Mouse (Mus musculus) cerebellum, adult 9-11 months (tissue): ENCODE data around the gene Ppara.

Experiments used
- DNase-seq: peaks from one replicate; pipeline ENCODE4 v3.0.0; 2022

The Ppara gene

DNA sequence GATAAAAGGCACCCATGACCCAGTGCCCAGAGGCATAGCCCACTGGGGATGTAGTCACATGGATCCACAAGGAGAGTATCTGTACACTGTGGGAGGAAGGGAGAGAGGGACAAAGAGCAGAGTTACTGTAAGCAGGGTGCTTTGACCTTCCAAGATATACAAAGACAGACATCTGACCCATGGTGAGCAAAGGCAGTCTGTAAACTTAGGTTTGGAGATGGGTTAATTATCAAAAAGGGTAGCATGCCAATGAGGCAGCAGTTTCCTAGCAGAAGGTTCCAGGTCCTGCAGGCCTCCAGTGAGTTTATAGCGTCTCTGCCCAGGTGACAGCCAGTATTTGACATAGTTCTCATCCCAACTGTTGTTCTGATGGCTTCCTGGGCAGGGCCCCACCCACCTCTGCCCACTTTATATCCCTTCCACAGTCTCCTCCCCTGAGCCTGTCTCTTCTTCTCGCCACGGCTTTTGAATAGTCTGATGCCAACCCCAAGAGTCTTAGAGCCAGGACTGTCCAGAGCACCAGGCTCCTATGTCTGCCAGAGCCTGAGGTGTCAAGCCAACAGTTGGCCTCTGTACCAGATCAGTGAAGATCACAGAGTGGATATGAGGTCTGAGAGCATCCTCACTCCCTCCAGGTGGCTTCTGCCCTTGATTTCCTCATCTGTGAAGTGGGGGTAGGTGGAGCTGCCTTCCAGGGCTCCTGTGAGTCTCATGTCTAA is 2.7 kb upstream of the Ppara start:
- no peak for DNase-seq

DNA sequence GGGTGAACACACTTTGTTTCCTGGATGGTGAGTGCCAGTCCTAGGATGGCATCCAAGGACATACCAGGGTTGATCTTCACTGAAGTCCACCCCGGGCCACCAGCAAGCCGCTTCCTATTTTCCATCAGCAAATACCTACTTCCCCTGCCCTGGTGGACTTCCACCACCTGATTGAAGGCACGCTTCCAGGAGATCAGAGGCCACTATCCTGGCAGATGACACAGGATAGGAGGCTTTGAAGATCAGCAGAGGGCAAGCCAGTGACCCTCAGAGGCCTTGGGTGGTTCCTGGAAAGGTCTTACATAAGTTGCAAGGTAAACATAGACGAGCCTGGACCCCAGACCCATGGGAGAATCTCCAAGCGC is 2.2 kb upstream of the Ppara start:
- DNase-seq, result no peak

DNA sequence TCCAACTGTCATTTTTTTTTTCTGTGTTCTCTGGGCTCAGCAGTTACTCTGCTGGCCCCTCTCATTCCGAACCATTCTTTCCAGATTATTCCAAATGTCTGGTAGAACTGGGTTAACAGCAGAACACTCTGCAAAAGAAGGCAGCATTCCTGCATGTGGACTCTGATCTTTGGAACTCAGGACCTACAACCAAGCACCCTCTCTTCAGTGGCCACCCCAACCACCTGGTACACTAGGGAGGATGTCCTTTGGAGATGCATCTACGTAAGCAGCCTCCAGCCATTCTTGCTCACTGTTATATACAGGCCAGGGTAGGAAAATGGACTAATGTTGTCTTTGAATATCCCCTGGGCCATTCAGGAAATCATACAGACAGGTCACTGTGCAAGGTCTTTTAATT is 1.1 kb upstream of the Ppara start:
- DNase-seq, result no peak

DNA sequence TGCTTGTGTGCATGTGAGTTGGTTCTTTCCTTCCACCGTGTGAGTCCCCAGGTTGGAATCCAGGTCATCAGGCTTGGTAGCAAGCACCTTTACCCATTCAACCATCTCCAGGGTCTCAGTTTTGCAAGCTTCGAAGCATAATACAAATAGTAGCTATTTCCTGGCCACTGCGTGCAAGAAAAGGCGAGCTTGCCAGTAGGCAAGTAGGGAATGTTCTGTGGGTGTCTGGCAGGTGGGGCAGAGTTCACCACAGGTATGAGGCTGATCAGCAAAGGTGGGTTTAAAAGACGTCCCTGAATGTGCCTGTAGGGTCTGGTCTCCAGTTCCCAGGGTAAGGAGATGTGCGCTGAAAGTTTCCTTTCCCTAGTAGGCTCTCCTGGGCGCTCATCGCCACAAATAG is 635 bp upstream of the Ppara start:
- DNase-seq, result no peak

DNA sequence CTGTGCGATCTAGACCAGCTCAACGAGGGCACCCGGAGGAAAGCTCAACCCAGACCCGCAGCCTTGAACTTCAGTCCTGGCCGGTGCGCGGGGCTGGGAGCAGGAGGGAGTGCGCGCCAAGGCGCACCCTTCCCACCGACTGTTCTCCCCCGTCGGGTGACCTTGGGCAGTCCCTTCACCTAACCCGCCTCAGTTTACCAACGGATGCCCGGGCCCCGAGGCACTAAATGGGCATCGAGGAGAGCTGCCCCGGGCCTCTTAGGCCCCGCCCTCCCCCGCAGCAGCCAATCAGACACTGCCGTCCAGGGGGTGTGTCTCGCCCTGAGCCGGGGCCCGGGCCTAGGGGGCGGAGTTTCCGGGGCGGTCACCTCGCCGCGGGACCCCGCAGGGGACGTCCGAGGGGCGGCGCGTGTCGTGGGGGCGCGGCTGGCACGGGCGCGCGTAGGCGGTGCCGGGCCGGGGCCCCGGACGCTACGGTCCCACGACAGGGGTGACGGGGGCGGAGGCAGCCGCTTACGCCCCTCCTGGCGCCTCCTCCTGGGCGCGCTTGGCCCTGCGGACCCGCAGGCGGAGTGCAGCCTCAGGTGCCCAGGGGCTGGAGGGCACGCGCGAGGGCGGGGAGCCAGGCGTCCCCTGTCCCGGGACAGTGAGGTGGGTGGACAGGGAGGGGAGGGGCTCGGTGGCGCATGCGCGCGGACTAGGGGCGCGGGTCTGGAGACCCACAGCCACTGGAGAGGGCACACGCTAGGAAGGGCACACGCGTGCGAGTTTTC is 466 bp downstream of the Ppara start:
- peak; percentile 59 for DNase-seq

DNA sequence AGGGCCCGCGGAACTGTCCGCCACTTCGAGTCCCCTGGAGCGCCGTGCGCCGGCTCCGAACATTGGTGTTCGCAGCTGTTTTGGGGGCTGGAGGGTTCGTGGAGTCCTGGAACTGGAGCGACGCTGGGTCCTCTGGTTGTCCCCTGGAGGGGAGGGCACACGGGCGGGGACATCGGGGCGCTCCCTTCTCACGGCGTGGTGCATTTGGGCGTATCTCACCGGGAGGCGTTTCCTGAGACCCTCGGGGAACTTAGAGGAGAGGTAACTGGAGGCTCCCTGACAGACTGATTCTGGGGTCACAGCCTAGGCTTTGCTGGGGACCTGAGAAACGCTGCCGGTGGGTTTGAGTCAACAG is 1.0 kb downstream of the Ppara start:
- DNase-seq, result no peak

DNA sequence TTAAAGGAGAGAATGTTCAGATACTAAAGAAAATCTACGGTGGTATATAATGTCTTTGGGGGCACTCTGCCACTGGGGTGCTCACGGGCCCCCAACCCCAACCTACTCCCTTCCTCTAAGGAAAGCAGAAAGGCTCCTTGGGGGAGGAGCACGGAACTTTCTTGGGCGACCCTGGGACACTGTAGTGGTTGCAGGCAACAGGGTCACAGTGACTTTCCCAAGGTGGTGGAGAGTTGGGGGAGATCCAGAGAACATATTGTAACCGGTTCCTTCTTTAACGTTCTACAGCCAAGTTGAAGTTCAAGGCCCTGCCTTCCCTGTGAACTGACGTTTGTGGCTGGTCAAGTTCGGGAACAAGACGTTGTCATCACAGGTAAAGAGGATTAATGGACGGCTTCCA is 1.7 kb downstream of the Ppara start:
- DNase-seq, result no peak

DNA sequence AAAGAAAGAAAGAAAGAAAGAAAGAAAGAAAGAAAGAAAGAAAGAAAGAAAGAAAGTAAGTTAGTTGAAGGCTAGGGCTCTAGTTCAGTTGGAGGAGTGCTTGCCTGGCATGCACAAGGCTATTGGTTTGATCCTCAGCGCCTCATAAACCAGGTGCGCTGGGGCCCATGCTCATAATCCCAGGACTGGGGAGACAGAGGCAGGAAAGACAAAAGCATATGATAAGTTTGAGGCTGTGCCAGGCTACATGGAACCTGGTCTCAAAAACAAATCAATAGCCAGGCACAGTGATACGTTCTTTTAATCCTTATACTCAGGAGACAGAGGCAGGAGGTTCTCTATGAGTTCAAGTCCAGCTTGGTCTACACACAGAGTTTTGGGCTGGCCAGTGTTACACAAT is 3.6 kb downstream of the Ppara start:
- DNase-seq, result no peak

DNA sequence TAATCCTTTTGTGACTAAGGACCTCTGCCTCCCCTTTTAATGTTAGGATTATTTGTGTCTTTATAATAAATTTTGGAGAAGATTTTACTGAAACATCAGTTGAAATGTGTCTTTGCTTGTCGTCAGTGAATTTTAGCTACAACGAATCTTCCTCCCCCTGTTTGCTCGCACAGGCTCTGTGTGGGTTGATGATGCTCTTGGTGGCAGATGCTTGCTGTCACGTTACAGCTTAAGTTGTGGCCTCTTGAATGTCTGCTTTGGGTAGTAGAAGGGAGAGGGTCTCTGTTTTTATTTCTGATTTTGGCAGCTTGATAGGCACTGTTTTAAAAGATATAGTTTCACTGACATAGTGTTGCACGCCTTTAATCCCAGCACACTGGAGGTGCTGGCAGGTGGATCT is 4.2 kb downstream of the Ppara start:
- DNase-seq, result no peak

DNA sequence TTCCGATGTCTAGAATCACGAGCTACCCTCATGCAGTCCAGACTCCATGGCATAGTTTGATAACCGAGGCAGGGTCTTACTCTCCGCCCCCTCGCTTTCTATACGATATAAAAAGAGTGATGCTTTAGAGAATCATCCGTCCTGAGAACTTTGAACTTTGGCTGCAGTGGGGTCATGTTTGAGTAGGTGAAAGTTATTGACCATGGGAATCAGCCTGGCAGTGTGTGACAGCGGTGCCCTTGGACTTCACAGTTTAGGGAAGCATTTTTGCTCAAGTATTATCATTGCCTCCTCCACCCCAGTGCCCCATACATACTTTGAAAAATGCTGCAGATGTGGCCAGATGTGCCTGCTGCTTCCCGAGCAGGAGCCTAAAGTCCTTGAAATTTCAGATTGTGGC is 7.8 kb downstream of the Ppara start:
- DNase-seq, result no peak

DNA sequence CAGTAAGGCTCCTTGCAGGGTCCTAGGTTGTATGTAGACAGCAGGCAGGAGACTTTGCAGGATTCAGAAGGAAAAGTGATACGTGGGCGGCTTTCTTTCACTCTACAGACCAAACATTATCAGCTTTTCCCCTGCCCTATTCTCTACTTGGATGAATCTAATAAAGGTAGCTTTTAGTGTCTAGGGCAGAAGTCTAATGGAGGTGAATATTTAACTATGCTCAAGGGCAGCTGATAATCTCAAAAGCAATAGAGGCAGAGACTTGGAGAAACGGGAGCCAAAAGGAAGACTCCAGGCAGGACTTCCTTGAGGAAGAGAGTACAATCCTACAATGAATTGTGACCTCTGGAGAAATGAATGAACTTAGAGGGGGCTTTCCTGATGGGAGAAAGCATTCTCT is 9.2 kb downstream of the Ppara start:
- no peak for DNase-seq

DNA sequence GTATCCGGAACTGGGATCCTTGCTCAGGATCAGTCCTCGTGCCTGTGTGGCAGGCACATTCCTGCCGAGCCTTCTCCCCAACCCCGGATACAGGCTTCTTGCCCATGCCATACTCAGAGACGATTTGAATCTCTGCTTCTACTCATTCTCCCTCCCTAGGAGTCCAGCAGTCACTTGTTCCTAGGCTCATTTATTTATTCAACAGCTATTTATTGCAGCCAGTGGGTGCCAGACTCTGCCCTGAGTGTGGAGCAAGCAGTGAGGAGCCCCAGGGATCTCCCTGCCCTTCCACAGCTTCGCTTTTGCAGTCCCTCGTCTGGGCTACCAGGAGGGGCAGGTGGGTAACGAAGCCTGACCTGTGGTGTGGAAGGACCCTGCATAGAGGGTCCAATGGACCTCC is 11.4 kb downstream of the Ppara start:
- no peak for DNase-seq

DNA sequence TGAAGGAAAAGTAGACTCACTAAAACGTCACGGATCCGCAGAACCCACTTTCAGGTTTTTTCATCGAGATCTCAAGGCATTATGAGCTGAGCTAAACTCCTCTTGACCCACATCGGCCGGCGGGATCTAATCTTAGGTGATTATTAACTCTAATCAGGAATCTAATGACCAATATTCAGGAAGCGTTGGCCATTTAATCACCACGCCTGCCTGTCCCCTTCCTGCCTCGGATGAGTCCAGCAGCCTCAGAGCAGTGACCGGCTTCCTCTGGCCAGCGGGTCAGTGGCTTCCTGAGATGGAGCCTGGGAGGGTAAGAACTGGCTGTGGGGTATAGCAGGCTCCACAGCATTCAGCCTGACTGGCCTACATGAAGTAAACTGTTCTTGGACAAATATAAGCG is 11.9 kb downstream of the Ppara start:
- no peak for DNase-seq

DNA sequence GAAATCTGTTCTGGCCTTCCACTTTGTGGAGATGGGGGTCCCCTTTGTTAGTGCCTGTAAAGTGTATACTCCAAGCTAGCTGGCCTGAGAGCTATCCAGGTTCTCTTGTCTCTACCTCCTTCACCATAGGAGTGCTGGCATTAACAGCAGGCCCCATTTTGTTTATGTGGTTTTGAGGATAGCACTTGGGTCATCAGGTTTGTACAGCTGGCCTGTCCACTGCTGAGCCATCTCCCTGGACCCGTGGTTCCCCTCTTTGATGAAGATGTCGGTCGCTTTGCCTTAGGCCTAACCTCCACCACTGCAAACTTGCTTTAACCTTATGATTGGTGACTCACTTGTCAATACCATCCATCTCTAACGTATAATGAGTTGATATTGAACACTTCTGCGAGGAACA is 13.2 kb downstream of the Ppara start:
- no peak for DNase-seq

DNA sequence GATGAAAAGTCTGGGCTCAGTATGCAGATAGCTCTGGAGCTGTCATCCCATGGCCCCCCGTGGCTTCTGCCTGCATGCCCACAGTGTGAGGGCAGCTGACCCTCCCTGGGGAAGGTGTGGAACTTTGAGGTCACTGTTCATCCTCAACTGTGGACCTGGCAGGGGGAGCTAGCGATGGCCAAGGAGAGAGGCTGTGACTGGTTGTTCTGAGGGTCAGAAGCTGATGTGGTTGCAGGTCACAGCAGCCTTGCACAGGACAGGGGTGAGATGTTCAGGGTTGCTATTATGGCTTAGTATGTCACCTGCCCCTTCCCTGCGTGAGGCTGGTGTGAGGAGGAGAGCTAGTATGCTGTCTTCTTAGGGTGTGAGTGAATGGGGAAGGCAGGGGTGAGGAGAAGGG is 13.7 kb downstream of the Ppara start:
- DNase-seq, result no peak

DNA sequence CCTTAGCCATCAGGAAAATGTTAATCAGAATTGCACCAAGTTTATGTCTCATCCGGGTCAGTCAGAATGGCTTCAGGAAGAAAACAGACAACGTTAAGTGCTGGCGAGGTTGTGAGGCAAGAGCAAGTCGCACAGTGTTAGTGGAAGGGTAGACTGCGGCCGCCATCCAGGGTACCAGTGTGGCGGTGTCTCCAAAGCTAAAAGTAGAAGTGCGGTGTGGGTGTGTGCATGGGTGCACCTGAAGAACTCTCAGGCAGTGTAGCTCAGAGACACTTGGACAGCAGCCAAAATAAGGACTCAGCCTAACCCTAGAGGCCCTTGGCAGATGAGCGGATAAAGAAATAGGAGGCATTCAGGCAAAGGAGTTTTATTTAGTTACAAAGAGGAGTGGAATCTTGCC is 14.4 kb downstream of the Ppara start:
- no peak for DNase-seq

DNA sequence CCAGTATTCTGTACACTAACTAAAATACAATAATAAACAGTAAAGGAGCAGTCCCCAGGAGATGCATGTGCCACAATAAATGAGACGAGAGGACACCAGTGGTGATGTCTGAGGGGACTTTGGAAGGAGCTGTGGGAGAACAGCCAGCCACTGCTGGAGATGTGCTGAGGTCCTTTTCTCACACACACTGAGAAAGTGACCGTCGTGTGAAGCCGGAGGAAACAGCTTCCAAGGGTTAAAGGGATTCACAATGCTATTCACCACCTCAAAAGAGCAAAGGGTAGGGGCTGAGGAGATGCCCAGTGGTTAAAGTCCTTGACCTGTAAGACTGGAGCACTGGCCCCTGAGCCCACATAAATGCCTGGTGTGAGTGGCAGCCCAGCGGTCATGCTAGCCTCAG is 15.3 kb downstream of the Ppara start:
- no peak for DNase-seq

DNA sequence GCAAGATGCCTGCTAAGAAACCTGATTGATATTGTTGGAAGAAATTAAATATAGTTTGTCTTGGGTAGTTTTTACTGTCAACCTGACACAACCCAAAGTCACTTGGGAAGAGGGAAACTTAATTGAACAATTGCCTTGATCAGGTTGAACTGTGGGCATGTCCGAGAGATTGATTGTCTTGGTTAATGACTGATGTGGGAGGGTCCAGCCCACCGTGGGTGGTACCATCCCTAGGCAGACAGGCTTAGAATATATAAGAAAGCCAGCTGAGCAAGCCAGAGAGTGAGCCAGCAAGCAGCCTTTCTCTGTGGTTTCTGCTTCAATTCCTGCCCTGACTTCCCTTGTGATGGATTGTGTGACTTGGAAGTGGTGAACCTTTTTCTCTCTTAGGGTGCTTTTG is 17.9 kb downstream of the Ppara start:
- DNase-seq, result no peak

DNA sequence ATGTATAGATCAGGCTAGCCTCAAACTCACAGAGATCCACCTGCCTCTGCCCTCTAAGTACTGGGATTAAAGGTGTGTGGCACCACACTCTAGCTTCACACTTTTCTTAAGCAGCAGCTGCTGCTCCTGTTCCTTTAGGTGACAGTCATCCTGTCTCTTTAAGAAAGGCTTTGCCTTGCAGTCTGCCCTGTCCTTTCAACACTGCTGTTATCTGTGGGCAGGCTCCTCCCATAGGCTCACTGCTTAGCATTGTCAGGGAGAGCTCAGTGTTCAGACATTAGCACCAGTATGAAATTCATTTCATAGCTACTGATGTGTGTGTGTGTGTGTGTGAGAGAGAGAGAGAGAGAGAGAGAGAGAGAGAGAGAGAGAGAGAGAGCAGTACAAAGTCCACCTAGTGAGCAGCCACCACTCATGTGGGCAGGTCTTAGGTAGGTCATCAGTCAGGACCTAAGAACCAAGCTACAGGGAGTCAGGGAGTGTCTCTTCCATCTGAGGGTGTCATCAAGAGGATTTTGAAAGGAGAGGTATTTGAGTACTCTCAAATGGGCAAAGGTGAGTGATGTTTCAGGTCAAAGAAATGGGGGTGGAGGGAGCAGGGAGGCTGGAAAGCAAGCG is 19.4 kb downstream of the Ppara start:
- DNase-seq, result no peak

DNA sequence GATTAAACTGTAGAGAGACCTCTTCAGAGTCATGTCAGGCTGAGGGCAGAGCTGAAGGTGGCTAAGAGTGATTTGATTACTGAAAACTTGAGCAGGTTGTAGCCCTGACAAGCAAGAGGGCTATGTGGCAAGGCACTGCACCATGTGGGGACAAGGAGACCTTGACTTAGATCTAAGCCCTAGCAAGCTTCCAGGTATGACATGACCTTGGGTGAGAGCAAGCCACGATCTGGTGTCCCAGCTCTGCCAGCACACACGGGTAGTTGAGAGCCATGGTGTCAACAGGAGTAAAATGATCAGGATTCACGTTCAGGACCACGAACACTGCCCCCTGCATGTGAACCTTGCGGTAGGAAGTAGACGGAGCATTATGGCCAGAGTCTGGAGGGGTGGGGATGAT is 20.4 kb downstream of the Ppara start:
- DNase-seq, result no peak

DNA sequence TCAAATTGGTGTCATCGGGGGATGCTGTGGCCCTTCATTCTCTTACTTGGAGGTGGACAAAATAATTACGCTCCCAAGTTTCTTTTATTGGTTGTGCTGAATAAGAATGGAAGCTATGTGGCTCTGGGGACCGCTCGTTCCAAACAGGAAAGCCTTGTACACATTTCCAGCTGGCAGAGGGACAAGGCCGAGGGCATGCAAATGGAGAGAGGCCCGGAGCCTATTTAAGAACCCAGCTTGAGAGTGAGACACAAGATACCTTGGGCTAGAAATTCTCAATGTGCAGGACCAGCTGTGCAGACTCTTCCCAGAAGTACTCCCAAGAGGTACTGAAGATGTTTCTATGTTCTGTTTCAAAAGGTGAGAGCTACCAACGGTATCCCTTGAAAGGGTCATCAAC is 21.8 kb downstream of the Ppara start:
- no peak for DNase-seq

DNA sequence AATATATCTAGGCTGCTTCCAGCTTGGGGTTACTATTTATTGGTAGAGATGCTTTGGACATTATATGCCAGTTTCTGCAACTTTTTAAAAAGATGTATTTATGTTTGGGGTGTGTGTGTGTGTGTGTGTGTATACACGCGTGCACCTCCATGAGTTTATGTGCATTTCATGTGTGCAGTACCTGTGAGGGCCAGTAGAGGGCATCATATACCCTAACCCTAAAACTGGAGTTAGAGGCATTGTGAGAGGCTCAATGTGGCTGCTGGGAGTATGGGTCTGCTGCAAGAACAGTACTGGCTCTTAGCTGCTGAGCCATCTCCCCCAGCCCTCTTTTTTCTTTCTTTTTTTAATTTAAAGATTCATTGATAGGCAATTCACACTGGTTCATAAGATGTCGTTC is 23.0 kb downstream of the Ppara start:
- DNase-seq, result no peak

DNA sequence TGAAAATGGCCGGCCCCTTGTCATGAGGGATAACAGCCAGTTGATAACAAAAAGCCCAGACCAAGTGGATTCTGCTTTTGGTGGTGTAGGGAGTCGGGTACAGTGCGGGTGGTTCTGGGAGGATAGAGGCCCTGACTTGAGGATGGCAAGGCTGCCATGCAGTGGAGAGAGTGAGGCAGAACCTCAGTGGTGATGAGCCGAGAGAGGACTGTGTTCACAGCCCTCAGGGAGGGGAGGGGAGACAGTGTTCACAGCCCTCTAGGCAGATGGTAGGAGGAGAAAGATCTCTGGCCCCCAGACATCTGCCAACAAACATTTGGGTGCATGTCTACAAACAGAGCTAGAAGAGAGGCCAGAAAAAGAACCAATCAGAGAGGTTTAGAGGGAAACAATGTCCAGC is 28.0 kb downstream of the Ppara start:
- no peak for DNase-seq

DNA sequence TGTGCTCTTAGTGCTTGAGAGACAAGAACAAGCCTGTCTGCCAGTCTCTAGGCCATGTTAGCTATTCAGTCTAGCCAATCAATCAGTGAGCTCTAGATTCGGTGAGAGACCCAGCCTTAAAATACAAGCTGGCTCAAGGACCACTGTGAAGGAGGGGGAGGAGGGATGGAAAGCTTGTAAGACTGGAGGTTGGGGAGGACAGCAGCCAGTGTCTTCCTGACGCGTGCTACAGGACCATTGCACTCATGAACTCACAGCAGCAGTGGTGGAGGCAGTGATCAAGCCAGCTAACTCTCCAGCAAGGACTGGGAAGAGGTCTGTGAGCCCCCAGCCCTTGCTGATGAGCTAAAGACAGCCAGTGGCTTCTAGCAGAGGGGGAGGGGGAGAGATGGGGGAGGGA is 30.2 kb downstream of the Ppara start:
- no peak for DNase-seq

DNA sequence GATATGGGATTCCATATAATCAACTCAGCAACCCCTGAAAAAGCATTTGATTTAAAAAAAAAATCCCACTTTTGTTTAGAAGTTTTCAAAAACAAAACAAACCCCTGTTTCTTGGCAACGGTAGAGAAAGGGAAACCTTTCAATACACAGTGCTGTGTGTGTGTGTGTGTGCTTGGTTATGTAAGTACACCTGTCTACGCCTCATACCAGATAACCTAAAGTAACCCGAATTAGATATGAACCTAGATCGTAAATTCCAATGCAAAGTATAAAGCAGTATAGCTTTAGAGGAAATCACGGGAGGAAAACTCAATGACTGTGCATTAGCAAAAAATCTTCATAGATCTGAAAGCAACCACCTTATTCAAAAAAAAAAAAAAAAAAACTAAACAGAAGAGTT is 31.9 kb downstream of the Ppara start:
- no peak for DNase-seq
